Mouse (Mus musculus) cerebellum, adult (tissue): Measurements from ENCODE around the gene Tagln3.
A peak's percentile ranks its signal among the peaks of the same experiment; 100 is the strongest.

Experiments used
- ATAC-seq: cut with Nextera tagmentation; 2 replicates; pipeline ENCODE4 v1.9.2; 2017; ENCODE audit warnings: mild to moderate bottlenecking, moderate library complexity, mixed read lengths; ENCODE audit not compliant: insufficient number of reproducible peaks, low FRiP score, low TSS enrichment

Gene Tagln3

DNA sequence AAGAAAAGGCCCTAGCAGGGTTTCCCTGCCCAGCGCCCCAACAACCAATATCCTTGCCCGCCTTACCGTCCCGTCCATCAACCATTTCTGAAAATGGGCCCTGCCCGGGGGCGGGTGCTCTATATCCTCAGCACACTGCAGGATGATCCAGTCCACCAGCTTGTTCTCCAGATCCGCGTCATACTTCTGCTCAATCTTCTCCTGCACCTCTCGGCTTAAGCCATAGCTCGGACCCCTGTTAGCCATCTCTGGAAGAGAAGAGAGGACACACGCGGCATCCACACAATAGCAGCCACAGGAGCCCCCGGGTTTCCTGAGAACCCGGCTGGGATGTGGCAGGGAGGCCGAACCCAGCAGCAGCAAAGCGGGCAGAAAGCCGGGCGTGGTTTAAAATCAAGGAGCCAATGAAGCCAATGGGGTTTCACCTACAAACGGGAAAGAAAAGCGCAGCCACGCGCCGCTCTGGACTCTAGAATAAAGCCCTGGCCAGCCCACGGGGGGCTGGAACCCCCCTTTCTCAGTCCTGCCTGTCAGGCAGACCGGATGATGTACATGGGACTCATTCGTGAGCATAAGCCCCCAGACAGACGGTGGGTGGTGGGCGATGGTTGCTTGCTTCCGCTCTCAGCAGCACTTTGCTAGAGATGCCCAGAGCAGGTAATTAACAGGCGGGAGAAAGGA is at the start of gene Tagln3:
Tagln3 (minus strand) TSS at position 548 of the 681 bp plus-strand sequence.
- peak; percentile 66 for ATAC-seq

DNA sequence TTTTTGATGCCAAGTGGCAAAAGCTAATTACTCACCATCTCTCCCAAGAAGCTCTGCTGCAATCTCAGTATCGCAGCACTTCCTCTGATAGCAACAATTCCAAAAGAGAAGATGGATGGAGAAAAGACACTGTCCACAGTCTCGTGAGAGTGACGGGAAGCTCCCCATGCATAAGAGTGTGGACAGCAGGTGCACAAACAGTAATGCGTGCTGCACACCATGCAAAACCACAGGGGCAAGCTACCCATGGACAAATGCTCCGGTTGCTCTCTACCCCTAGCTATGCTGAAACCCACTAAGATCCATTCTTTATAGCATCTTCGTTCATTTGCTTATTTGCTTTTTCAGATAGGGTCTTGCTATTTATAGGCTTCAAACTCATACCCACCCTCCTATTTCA is 46.5 kb upstream of the Tagln3 start:
- ATAC-seq: no peak

DNA sequence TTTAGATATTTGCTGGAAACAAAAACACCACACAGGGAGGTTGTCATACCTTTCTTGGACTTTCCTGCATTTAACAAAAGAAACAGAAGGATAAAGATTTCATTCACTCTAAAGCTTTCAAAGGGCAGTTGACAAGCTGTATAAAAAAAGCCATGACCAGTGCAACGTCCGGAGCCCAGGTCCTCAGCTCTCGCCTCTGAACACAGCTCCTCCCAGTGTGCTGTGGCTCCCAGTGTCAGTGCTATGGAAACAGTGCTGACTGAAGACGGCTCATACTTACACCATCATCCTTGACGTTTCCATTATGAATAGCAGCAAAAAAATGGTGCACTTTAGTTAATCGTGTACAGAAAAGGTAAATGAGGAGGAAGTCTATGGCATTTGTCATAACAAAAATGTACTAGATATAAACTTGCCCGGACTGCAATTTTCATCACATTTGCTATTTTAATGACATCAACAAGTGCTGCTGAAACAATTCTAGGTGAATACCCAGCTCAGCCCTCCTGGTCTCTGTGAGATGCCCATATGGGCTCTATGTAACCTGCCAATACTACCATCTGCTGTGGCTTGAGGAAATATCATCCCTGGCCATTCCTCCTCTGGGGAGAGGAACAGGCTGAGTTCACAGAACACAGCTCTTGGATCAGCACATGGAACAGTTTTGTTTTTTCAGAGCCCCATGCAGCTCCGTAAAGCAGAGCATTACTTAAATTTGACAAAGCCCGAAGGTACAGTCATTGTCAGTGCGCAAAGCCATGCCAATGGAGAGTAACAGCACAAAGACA is 43.6 kb upstream of the Tagln3 start:
- peak; percentile 98 for ATAC-seq

DNA sequence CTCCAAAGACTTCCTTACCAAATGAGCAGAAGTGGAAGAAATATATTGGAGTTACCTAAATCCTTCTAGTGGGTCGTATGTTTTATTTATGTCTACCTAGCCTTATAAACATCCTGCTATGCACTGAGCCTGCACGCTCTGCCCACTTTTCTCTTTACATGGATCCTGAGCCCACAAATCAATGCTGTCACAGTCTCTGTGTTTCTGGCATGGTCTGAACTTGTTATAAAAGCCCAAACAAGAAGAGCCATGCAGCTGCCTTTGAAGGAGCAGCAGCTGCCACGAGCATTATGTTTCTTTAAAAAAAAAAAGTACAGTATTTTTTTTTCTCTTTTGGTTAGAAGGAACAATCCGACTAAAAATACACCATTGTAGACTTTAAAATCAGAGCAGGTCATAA is 43.0 kb upstream of the Tagln3 start:
- ATAC-seq: no peak

DNA sequence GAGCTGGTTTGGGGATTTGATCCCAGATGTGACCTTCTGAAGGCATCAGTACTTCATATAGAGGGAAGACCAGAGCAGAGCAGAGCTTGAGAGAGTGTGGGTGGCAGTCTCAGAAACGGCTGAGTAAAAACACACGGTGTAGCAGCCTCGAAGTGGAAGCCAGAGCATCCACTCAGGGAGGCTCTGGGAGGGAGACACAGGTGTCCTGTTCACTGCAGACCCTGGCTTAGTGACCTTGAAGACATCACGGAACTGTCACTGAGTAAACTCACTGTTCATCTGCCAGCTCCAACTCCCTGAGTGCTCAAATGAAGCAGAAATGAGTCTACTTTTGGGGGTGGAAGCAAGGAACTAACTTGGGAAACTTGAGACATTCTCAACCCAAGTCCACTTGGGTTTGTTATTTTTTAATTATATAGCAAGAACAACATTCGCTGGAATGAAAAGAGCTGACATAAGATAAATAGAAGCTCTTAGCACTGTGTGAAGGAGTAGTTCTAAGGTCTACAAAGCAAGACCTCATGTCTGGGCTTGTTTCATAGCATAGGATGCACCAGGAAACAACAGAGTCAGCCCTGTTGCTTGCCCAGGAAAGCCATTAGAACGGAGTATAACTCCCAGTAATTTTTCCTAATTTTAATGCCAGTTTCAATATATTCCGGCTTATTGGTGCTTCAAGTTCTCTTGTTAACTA is 41.5 kb upstream of the Tagln3 start:
- ATAC-seq: no peak

DNA sequence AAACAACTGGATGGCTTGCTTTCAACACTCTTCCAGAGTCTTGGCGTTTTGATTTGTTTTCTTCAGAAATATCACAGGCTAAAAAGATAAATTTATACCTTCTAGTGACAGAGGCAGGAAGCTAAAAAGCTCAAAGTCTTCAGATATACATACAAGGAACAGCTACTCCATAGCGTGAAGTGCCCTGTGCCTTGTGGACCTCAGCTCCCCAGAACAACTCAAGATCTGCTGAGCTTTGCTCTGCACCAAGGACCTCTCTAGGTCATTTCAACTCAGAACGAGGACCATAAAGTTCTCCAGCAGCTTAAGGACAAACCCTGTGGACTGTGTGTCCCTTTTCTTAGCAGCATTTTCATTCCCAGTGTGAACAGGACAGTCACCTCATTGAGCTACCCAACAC is 40.7 kb upstream of the Tagln3 start:
- no peak for ATAC-seq

DNA sequence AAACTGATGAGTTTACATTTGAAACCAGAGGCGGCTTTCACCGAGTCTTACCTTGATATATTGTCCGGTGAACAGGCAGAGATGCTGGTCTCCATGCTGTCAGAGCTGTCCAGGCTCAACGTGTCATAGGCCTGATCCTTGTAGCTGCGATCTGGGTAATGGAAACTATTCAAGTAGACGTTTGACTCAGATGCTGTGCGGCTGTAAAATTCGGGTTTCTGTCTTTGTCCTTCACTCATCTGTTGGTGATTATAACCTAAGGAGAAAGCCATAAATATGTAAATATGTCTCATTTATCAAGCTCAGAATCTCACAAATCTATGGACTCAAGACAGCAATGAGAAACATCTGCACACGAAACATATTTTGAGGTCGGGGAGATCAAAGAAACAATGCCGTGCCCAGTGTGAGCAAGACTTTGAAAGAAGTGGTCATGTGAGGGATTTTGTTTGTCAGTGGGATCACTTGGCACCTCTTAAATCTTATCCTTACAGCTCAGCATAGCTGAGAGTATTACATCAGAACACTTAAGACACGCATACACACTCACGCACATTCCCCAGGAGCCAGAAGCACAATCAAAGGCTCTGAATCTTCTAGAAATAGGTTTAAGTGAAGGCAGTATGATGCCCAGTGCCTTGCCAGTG is 38.6 kb upstream of the Tagln3 start:
- no peak for ATAC-seq

DNA sequence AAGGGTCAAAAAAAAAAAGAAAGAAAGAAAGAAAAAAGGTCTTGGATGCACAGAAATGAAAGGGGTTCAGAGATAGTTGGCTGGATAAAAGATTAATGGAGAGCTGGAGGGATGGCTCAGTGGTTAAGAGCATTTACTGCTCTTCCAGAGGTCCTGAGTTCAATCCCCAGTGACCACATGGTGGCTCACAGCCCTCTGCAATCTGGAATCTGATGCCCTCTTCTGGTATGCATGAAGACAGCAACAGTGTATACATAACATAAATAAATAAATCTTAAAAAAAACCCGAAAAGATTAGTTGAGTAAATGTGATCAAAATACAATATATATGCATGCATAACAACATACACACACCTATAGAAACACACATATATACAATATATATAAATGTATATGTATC is 37.0 kb upstream of the Tagln3 start:
- no peak for ATAC-seq

DNA sequence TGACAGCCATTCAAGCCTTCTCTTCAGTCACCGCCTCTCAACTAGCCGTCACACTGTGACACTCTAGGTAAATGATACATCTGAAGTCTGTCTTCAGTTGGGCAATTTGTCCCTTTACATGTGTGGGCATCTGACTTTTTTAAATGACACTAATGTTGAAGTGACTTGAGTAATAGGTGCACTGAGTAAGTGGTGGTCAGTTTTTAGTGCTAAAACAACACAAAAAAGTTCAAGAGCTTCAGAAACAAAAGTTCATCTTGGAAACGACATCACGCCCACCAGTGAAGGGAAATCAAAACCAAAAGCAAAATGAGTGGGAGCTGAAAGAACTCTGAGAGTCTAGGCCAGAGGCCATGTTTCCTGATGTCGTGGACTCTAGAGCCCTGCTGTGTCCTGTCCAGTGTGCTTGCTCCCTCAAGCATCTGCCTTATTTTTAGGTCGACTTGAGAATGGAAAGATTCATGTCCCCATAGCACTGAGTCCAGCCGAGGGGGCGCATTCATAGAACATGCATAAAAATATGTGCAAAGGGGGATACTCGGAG is 34.4 kb upstream of the Tagln3 start:
- ATAC-seq: no peak

DNA sequence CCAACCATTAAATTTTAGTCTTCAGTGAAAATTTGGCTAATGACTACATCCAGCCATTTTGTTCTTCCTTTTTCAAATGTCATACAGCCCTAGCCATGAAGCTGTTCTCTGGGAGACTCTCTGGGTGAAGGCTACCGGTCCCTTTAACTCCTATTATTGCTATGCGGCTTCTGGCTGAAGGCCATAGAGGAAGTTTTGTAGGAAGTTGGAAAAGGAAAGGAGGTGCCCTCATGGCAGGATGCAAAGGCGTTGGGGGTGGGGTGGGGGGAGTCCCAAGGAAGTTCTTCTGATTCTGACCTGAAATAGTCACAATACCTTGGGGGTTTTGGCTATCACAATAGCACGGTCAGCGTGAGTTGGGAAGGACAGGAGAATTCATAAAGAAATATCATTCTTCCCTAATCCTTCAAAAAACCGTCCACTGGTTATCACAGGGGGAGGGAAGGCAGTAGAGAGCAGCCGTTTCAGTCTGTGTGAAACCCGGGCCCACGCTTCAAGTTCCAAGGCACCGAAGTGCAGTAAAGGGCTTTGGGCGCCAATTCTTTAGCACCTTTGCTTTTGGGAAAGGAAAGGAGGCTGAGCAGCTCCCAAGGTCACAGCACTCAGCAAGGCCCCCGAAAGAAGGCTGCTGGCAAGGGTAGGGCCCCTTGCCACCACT is 33.1 kb upstream of the Tagln3 start:
- ATAC-seq: no peak

DNA sequence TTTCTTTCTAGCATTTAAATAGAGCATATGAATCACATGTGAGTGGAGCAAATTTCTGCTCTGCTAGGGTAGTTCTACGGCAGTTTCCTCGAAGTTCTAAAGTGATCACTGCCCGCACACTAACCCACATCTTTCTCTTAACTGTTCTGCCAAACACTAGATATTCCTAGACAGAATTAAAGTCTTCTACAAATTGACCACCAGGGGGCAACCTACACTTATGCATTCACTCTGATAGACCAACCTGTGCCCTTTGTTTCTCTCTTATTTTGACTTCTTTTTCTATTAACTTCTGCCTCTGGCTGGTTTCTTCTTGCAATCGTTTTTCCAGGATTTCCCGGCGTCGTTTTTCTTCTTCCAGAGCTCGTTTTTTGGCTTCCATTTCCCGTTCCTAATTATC is 32.4 kb upstream of the Tagln3 start:
- peak; percentile 70 for ATAC-seq

DNA sequence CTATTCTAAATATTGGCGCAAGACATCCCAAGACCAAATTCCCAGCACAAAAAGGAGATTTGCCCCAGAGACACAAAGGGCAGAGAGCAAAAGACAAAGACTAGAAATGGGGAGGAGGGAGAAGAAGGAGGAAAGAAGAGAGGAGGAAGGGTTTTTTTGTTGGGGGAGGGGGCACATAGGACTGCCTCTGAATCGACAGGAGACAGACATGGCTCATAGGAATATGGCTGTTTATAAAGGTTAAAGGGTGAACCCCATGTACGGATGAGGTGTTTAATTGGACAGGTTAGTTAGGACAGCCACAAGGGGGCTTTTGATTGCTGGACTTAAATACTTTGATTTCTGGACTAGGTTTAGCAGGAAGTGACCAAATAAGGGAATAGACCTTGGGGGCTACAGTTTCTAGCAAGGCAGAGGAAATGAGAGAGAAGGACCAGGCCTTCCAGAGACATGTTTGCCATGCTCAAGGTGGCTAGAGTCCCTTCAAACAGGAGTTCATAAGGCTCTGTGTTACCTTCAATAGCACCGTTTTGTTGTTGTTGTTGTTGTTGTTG is 19.3 kb upstream of the Tagln3 start:
- no peak for ATAC-seq

DNA sequence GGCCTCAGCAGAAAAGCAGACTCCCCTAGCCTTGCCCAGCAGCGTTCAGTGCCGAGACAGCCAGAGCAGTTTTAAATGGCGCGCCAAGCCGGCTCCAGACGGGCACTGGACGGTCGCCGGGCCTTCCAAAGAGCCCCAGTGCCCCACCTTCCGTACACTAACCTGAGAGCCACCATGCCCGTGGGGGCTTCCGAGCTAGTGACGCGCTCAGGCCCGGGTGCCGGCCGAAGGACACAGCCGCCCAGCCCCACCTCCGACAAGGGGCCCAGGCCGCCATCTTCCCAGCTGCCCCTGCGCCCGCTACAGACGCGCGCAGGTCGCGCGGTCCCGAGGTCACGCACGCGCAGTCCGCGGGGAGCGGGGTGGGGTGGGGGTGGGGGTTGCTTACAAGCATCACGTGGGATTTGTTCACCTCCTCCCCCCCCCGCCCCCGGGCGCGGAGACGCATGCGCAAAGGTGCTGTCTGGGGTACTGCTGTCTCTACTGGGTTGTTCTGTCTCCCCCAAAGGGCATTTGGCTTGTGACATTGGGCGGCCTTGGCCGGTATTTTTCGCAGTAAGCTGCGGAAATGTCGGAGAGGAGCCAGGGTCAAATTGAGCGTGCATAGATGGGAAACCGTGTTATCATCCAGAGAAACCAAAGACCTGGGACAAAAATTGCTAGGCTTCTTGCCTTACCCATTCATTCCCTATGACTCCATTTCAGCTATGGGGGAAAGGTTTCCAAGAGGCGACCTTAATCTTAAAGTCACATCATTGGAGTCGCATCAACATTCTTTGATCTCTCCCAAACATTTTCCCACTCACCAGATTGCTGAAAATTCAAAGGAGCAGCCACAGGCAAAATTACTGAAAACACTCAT is 18.4 kb upstream of the Tagln3 start, which contains the start of gene Abhd10:
Abhd10 (minus strand) TSS at position 341 of the 862 bp plus-strand sequence.
- peak; percentile 93 for ATAC-seq

DNA sequence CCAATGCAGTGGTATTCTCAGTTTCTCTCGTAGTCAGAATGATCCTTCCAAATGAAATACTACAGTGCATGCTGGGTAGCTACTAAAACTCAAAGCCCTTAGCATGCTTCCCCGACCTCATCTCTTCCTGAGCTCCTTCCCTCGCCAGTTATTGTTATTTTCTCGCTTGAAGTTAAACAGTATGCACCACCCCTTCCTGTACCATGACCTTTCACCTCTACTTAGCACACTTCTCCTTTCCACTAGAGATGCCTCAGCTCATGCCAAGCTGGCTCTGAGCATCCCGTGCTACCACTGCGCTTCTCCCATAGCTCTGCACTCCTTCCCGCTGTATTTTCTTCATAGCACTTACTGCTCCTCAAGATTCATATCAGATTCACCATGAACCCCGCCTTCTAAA is 13.5 kb upstream of the Tagln3 start:
- ATAC-seq: no peak

DNA sequence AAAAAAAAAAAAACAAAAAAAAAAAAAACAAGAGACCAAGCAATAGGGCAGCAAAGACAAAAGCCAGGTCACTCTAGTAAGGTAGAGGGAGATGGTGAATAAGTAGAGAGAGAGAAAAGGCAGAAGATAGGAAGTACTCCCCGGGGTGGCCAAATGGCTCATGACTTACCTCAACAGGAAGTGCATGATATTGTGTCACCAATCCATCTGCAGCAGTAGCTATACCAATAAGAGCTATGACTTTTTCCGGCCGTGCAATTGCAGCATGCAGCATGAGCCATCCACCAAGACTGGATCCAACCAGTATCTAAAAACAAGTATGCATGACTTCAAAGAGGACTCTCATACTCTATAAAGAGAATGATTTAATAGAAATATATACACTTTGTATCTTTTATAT is 12.3 kb upstream of the Tagln3 start:
- ATAC-seq: no peak

DNA sequence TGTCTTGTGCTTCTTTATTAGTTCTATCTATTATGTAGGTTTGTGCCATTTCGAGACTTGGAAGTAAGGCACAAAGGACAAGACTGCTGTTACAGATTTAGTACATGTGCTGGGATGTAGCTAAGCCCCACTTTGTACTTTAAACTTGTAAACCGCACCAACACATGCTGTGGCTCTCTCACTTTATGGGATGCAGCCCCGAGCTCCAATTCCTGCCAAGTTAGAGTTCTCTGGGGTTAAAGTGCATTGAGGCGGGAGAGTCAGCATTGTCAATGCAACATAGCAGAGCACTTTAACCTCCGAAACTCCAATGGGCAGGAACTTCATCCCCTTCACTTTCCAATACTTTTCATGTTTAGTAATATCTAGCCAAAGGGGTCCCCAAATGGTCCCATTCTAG is 4.8 kb upstream of the Tagln3 start:
- no peak for ATAC-seq

DNA sequence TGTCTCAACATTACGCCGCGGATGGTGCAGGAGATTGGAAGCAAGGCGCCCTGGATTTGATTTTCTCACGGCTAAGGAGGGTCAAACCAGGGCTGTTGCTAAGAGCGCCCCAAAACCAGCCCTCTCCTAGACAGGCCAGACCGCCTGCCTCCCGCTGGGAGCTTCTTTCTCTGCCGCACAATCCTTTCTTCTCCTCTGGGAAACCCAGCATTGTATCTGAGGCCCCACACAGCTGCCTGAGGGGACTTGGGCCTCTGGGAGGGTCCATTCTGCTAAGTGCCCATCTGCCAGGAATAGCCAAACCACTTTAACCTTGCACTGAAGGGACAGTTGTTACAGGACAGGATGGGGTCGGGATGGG is 314 bp upstream of the Tagln3 start:
- peak; percentile 16 for ATAC-seq

DNA sequence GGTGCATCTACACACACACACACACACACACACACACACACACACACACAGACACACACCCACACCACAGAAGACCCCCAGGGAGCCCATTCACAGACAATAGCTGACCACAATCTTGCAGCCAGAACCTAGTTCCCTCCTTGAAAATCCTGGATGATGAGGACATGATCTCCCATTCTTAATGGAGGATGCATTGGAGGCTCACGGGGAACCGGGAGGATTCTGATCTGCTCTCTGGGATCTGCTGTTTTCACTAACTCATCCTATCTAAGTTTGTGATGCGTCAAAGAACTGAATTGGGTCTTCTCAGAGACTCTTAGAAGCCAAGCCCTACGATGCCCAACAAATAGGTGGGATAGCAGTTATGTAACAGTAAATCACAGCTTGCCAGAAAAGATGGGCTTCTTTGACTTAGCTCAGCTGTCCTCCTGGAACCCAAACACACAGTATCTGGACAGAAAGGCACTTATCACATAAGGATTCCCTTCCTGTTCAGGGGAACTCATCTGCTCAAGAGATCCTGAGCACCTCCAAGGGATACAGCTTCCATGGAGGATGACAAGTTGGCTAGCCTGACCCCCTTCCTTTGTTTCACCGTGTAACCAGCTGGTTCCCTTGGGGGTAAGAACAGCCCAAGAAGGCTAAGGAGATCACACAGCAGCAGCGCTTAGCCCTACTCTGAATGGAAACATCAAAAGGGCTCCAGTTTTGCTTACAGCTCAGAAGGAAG is 1.1 kb downstream of the Tagln3 start:
- ATAC-seq: peak; percentile 4; the same call in 1 of the 2 replicates
